Mouse (Mus musculus) midbrain, embryonic 14.5 days (tissue): ENCODE measurements around the gene Piezo1. TPM values are rescaled to one million over a fixed set of nuclear protein-coding genes. Genes with fewer than 3 reads are reported as not detected.

ENCODE experiments used
- ATAC-seq: fragments of 200-750 bp; cut with Nextera tagmentation; 2 replicates; pipeline ENCODE4 v1.8.0; 2017; ENCODE audit warnings: moderate number of reproducible peaks, moderate library complexity; ENCODE audit not compliant: low FRiP score, low TSS enrichment
- DNase-seq: peaks from one replicate; pipeline ENCODE4 v3.0.0-alpha.2; 2015
- H3K27ac ChIP-seq: fragments of 300-500 bp; sonication (generic); replicated peaks from 2 replicates; pipeline ENCODE4 v1.5.1; 2014; ENCODE audit warnings: mild to moderate bottlenecking, low read depth, low read length, moderate library complexity
- H3K27me3 ChIP-seq: fragments of 300-500 bp; sonication (generic); 2 replicates; pipeline ENCODE4 v1.6.1; 2014; ENCODE audit warnings: low read length, control low read depth, mixed read lengths; ENCODE audit not compliant: control insufficient read depth, insufficient read depth
- H3K36me3 ChIP-seq: fragments of 300-500 bp; sonication (generic); 2 replicates; pipeline ENCODE4 v1.6.1; 2014; ENCODE audit warnings: low read length, control low read depth; ENCODE audit not compliant: control insufficient read depth, insufficient read depth
- H3K4me1 ChIP-seq: fragments of 300-500 bp; sonication (generic); 2 replicates; pipeline ENCODE4 v1.6.1; 2014; ENCODE audit warnings: mild to moderate bottlenecking, antibody characterized with exemption, low read length, control low read depth; ENCODE audit not compliant: control insufficient read depth, insufficient read depth
- H3K4me2 ChIP-seq: fragments of 300-500 bp; sonication (generic); 2 replicates; pipeline ENCODE4 v1.6.1; 2014; ENCODE audit warnings: mild to moderate bottlenecking, low read length, moderate library complexity
- H3K4me3 ChIP-seq: fragments of 300-500 bp; sonication (generic); replicated peaks from 2 replicates; pipeline ENCODE4 v1.5.1; 2014; ENCODE audit warnings: low read depth, low read length
- H3K9ac ChIP-seq: fragments of 300-500 bp; sonication (generic); replicated peaks from 2 replicates; pipeline ENCODE4 v1.6.1; 2014; ENCODE audit warnings: mild to moderate bottlenecking, low read length, moderate library complexity
- H3K9me3 ChIP-seq: fragments of 300-500 bp; sonication (generic); 2 replicates; pipeline ENCODE4 v1.6.1; 2016; ENCODE audit warnings: low read length, control low read depth, mixed read lengths; ENCODE audit not compliant: control insufficient read depth
- WGBS: fragments of 180-500 bp; shearing (Covaris S2); extraction: QIAGEN DNeasy Blood & Tissue Kit; methylation state at CpG from one replicate; pipeline ENCODE4 v1.1.7; 2014; 5-methylcytosine and 5-hydroxymethylcytosine counted together
- polyA plus RNA-seq: library from polyadenylated mRNA; unstranded; fragments of >200 nt; fragmentation: Nextera tagmentation; extraction: Ambion mirVana; gene quantifications from 2 replicates; pipeline ENCODE4 v1.2.1, GENCODE M21; 2014

Gene Piezo1
- polyA plus RNA-seq, 1 experiment from 2014 or later: 4.6 TPM

DNA sequence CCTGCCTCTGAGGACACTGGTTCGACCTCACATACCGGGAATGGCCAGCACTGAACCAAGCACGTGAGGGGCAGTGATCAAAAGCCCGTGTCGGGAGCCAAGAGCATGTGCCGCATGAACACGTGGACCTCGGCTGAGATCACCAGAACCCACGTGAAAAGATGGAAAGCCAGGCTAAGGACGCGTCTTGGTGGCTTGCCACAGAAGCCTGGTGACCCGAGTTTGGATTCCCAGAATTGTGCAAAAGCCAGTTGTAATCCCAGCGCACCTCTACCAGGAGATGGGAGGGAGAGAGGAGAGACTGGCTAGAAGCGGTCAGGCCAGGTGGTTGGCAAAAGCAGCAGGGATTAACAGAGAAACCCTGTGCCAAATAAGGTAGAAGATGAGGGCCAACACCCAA is 35.4 kb downstream of the Piezo1 start:
- DNase-seq (no peak), ATAC-seq (no peak)
- no peak overlapping the region for H3K9ac ChIP-seq
- no peak overlapping the region for H3K27ac ChIP-seq
- no peak overlapping the region for H3K4me2 ChIP-seq
- no peaks in the 10 kb centered on the region for H3K4me1 ChIP-seq
- no peaks in the 10 kb centered on the region for H3K36me3 ChIP-seq
- no peaks in the 10 kb centered on the region for H3K9me3 ChIP-seq
- no peaks in the 10 kb centered on the region for H3K27me3 ChIP-seq
- H3K4me3 ChIP-seq: no peak overlapping the region
- WGBS: 93% methylated on average over 14 of the region's 14 CpGs

DNA sequence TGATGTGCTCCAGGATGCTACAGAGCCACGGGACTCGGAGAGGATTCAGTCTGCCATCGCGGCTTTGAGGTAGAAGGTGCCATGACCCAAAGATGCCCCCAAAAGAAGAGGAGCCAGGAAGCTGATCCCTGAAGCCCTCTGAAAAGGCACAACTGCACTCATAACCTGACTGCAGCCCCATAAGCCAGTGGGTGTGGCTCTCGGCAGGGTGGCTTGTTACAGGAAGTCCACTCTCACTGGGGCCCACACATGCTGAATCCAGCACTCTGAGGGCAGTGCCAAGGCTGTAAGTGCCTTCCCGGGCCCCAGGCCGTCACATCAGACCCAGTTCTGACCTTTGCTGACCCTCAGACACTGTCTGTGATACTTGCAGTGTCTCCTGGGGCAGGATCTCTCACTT is 38.7 kb downstream of the Piezo1 start:
- no peaks in the 10 kb centered on the region for H3K36me3 ChIP-seq
- H3K4me2 ChIP-seq: no peak overlapping the region
- H3K9ac ChIP-seq: no peak overlapping the region
- no peak overlapping the region for H3K4me3 ChIP-seq
- DNase-seq (no peak), ATAC-seq (no peak)
- no peaks in the 10 kb centered on the region for H3K4me1 ChIP-seq
- H3K27me3 ChIP-seq: no peaks in the 10 kb centered on the region
- 81% methylated on average over 7 of the region's 7 CpGs for WGBS
- no peak overlapping the region for H3K27ac ChIP-seq
- no peaks in the 10 kb centered on the region for H3K9me3 ChIP-seq

DNA sequence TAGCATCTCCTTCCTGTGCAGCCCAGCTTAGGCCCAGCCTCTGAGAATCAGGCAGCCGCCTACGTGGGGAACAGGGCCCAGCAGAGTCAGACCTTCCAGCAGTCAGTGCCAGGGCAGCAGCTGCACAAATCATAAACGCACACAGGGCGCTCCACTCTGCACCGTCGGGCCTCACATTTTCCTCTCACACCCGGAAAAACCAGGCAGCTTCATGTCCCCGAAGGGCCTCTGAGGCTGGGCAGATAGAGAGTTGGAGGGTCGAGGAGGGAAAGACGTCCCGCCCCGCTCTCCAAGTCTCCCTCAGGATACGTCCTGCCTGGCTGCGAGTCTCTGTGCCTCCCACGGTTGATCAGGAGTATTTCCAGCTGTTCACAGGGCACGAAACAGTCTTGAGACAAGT is 39.6 kb downstream of the Piezo1 start:
- Histone ChIP-seq H3K27me3 (no peaks in the 10 kb centered on the region), H3K4me1 (no peaks in the 10 kb centered on the region), H3K27ac (no peak overlapping the region), H3K36me3 (no peaks in the 10 kb centered on the region), H3K9ac (no peak overlapping the region), H3K9me3 (no peaks in the 10 kb centered on the region), H3K4me2 (no peak overlapping the region), H3K4me3 (no peak overlapping the region)
- no peak for ATAC-seq
- no peak for DNase-seq
- whole genome bisulfite sequencing: 82% methylated on average over 16 of the region's 16 CpGs

DNA sequence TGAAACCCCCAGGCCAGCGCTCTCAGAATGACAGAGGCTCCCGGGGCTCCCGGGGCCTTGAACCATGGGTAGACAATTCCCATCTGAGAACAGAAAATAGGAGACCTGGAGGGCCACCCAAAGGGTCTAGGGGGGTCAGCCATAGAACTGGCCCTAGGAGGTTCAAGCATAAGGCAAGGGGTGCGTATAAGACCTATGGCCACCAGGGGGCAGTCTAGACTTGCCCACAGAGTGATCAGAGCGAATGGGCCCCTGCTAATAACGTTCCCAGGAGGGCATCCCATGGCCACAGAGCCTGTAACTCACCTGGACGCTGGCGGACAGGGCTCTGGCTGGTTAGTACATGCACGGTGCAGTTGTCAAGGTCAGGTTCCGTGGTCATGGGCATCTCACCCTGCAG is 50.3 kb downstream of the Piezo1 start:
- no peak overlapping the region for H3K27ac ChIP-seq
- no peaks in the 10 kb centered on the region for H3K4me1 ChIP-seq
- no peaks in the 10 kb centered on the region for H3K9me3 ChIP-seq
- no peak overlapping the region for H3K4me2 ChIP-seq
- WGBS: 34% methylated on average over 10 of the region's 10 CpGs
- peak; percentile 92 for DNase-seq
- no peak for ATAC-seq
- H3K36me3 ChIP-seq: no peaks in the 10 kb centered on the region
- no peak overlapping the region for H3K4me3 ChIP-seq
- H3K27me3 ChIP-seq: no peaks in the 10 kb centered on the region
- no peak overlapping the region for H3K9ac ChIP-seq

DNA sequence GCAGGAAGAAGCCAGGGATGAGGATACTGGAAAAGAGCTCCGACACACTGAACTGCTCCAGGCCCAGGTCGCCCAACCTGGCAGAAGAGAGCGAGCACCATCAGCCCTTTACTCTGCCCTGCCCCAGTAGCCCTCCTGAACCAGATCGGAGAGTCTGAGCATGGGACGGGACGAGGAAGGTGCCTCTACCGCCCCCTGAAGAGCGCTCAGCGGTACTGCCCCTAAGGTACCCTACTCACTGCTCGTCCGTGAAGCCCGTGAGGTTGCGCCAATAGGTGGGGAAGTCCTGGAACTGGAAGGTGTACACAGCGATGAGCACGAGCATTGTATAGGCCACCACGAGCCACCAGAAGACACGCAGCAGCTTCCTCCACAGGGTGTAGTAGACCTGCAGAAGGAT is 53.2 kb downstream of the Piezo1 start:
- Histone ChIP-seq H3K9ac (no peak overlapping the region), H3K9me3 (no peaks in the 10 kb centered on the region), H3K36me3 (no peaks in the 10 kb centered on the region), H3K4me2 (no peak overlapping the region), H3K27me3 (no peaks in the 10 kb centered on the region), H3K4me1 (no peaks in the 10 kb centered on the region), H3K4me3 (no peak overlapping the region), H3K27ac (no peak overlapping the region)
- ATAC-seq (no peak), DNase-seq (no peak)
- 60% methylated on average over 17 of the region's 17 CpGs for WGBS

DNA sequence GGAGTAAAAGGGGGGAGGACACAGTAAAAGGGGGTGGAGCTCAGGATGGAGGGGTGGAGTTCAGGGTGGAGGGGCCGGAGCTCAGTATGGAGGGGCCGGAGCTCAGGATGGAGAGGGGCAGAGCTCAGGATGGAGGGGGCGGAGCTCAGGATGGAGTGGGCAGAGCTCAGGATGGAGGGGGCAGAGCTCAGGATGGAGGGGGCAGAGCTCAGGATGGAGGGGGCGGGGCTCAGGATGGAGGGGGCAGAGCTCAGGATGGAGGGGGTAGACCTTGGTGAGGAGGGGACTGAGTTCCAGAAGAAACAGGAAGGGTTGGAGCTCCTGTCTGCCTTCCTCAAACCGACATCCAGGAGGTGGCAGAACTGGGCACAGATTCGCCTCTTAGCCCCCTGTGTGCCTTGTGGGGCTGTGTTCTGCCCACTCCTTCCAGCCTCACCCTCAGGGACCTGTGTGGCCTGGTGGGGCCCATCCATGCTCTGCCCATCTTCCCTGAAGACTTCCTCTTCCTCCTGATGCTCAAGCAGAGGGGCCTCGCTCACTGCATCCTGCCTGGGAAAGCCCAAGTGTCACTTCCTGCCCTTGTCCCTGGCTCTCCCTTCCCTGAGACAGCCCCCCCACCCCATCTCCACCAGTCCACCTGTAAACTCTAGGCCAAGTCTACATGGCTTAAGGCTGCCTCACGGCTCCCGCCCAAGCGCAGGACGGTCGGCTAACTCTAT is 54.0 kb downstream of the Piezo1 start:
- Histone ChIP-seq H3K36me3 (no peaks in the 10 kb centered on the region), H3K9me3 (no peaks in the 10 kb centered on the region), H3K27me3 (no peaks in the 10 kb centered on the region), H3K4me3 (no peak overlapping the region), H3K4me2 (no peak overlapping the region), H3K4me1 (no peaks in the 10 kb centered on the region), H3K9ac (no peak overlapping the region), H3K27ac (no peak overlapping the region)
- DNase-seq (no peak), ATAC-seq (no peak)
- WGBS: 82% methylated on average over 12 of the region's 12 CpGs

DNA sequence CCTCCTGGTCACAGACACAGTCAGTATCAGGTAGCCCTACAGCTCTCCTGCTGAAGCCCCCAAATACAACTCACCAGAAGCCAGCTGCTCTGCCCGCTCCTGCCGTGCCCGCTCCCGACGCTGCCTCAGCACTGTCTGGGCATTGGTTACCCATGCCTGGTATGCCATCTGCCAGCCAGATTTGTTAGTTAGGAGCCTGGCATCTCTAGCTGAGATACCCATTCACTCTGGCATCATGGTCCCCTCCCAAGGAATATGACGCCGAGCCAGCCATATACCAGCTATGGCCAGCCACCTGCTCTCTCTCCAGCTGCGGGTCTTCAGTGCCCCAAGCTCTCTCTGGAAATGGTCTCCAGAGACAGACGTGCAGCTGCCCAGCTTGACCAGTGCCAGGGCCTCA is 62.7 kb downstream of the Piezo1 start:
- Histone ChIP-seq H3K9me3 (no peaks in the 10 kb centered on the region), H3K4me2 (no peak overlapping the region), H3K27me3 (no peaks in the 10 kb centered on the region), H3K27ac (no peak overlapping the region), H3K9ac (no peak overlapping the region), H3K36me3 (peaks cover 11% of the 10 kb centered on the region), H3K4me1 (no peaks in the 10 kb centered on the region), H3K4me3 (no peak overlapping the region)
- ATAC-seq (no peak), DNase-seq (no peak)
- 90% methylated on average over 9 of the region's 9 CpGs for WGBS

DNA sequence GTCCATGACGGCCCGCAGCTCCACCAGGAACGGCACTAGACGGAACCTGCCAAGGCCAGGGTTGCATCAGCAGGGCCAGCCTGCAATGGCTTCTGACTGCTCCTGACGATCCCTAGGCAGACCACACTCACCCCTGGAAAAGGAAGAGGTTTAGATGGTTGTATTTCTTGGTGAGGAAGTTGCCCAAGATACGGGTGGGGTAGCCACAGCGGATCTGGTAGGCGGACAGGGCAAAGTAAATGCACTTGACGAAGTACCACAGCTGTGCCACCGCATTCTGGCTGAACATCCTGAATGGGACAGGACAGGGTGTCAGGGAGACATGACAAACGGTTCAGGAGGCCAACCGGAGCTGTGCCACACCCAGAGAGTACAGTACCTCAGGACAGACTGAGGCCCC is 66.3 kb downstream of the Piezo1 start:
- 93% methylated on average over 12 of the region's 12 CpGs for WGBS
- no peak overlapping the region for H3K27ac ChIP-seq
- H3K36me3 ChIP-seq: peaks cover 41% of the 10 kb centered on the region
- H3K4me1 ChIP-seq: no peaks in the 10 kb centered on the region
- no peak overlapping the region for H3K4me3 ChIP-seq
- H3K9ac ChIP-seq: no peak overlapping the region
- ATAC-seq (no peak), DNase-seq (no peak)
- no peaks in the 10 kb centered on the region for H3K27me3 ChIP-seq
- H3K9me3 ChIP-seq: no peaks in the 10 kb centered on the region
- no peak overlapping the region for H3K4me2 ChIP-seq

DNA sequence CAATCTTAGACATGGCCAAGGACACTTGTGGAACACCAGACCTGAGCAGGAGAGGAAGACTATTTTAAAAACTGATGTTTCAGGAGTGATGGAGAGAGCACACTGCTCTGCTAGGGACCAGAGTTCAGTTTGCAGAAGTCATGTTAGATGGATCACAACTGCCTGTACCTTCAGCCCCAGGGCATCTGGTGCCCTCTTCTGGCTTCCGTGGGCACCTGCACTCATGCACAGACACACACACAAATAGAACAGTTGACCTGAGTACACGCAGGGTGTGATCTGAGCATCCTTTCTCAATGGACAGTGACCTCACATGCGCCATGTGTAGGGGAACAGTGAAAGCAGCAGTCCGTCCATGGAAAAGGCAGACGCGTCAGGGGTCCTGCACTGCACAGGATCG is 67.3 kb downstream of the Piezo1 start:
- no peaks in the 10 kb centered on the region for H3K27me3 ChIP-seq
- H3K4me3 ChIP-seq: no peak overlapping the region
- H3K4me1 ChIP-seq: no peaks in the 10 kb centered on the region
- no peak overlapping the region for H3K27ac ChIP-seq
- H3K36me3 ChIP-seq: peaks cover 51% of the 10 kb centered on the region
- 95% methylated on average over 7 of the region's 7 CpGs for WGBS
- DNase-seq (no peak), ATAC-seq (no peak)
- H3K9me3 ChIP-seq: no peaks in the 10 kb centered on the region
- H3K4me2 ChIP-seq: no peak overlapping the region
- H3K9ac ChIP-seq: no peak overlapping the region
